Mouse (Mus musculus): Measurements from ENCODE around the gene Olfr1251.
"Not testable (repeated sequence)": the region's sequence is repeated elsewhere in the genome, so short reads cannot be mapped to it uniquely, and the experiment has no call there.

The Olfr1251 gene

DNA sequence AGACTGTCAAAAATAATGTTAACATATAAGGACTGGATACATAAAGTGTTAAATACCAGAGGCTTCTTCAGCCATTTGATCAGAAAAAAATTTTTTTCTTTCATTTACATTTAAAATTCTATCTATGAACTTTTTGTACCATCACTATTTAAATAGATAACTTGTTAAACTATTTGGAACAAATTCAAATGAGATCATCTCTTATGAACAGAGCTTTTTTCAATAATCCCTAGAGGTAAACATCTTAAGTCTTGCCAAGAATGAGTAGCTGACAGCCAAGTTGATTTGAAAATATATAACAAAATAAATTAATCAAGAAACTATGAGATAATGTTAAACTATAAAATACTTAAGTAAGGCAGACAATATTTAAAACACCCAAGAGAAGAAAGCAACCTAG is at the start of gene Olfr1251:
Gene Olfr1251, minus strand, starts transcription at position 101 of the 400 bp plus-strand sequence.
- DNase-seq (ENCODE audit: low read depth, low spot score): no peak

DNA sequence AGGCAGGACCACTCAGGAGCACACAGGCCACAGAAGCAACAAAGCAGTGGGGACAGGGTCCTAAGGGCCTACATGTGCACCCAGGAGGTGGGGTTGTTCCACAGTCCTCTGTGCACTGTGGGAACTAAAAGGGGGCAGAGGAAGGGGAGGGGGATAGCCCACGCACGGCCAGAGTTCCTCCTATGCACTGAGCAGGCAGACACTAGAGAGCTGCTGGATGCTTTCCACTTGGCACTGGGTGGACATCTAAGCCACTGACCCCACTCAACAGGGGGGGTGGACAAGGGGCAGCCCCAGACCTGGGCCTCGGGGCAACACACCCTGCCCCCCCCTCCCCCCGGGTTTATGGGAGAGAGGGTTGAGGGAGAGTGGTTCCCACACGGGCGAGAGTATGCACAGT is 20.2 kb upstream of the Olfr1251 start:
- no peak for DNase-seq (ENCODE audit: low read depth, low spot score)

DNA sequence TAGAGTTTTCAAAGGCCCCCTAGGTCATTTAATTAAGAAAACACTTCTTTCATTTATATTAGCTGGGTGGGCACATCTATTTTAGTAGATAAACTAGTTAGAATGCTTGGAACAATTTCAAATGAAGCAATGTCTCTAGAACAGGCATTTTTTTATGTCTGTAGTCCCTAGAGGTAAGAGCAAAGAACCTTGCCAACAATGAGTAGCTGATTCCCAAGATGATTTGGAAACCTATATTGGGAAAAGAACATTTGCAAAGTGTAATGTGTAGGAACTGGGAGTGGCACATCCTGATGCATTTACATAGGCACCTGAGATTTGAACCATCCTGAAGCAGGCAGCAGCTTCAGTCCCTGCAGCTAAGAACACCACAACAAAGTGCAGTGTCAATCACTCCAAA is 10.4 kb downstream of the Olfr1251 start, which contains the start of gene Olfr1250:
Gene Olfr1250, minus strand, starts transcription at position 101 of the 400 bp plus-strand sequence.
- no peak for DNase-seq (ENCODE audit: low read depth, low spot score)

DNA sequence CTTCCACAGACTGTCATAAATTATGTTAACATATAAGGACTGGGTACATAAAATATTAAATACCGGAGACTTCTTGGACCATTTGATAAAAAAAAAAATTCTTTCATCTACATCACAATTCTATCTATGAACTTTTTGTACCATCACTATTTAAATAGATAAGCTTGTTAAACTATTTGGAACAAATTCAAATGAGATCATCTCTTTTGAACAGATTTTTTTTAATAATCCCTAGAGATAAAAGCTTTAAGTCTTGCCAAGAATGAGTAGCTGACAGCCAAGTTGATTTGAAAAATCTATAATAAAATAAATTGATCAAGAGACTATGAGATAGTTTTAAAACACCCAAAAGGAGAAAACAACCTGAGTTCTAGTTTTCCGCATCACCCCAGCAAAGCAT is 36.9 kb downstream of the Olfr1251 start, which contains the start of gene Olfr1249:
Gene Olfr1249, minus strand, starts transcription at position 101 of the 400 bp plus-strand sequence.
- no peak for DNase-seq (ENCODE audit: low read depth, low spot score)

DNA sequence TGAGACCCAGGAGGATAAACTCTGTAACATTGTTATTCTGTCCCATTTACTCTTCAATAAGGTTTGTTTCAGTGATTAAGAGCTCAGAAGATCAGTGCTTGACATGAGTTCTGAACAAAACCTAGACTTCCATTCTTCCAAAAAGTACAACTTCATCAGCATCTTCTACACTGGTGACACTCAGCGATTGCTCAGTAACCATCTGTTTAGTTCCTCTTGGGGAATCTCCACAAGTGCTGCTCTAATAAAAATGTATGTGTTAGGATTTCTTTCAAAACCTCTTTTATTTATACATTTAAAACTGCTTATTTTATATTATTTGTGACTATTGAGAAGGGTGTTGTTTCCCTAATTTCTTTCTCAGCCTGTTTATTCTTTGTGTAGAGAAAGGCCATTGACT is 53.6 kb downstream of the Olfr1251 start, which contains the start of gene Olfr1248:
Gene Olfr1248, minus strand, starts transcription at position 101 of the 400 bp plus-strand sequence.
- not testable (repeated sequence) for DNase-seq (ENCODE audit: low read depth, low spot score)

Measured in A20 (cell line).